Mouse (Mus musculus) frontal cortex, postnatal 36 days (tissue): Measurements from ENCODE around the gene Ikbke.

Experiments used
- DNase-seq, 2 experiments: peaks; one replicate each; pipeline ENCODE4 v3.0.0; 2022; ENCODE audit warnings: low spot score in 2 of 2

Ikbke gene

DNA sequence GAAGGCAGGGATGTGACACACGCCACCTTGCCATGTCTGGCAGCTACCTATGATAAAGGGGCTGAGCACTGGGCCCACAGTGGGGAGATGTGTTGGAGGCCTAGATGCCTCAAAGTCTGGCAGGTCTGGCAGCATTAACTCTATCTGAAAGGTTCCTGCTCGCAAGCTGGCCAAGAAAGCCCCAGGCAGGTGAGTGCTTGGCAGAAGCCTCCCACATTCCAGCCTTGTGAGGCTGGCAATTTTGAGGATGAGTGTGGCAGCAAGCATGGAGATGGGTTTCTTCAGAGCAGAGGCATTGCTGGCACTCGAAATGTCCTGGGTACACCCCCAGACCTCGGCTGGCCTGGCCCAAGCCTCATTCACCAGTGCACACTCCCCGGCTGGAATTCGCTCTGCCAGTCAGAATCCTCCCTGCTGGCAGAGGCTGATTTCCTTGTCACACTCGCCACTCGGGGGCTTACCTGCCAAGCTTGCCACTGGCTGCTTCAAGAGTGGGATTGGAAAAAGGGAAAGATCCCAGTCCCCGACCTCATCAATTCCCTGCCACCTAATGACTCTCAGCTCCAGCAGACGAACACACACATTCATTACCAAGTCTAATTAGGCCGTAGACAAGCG is 39.7 kb downstream of the Ikbke start:
- no peak for DNase-seq

DNA sequence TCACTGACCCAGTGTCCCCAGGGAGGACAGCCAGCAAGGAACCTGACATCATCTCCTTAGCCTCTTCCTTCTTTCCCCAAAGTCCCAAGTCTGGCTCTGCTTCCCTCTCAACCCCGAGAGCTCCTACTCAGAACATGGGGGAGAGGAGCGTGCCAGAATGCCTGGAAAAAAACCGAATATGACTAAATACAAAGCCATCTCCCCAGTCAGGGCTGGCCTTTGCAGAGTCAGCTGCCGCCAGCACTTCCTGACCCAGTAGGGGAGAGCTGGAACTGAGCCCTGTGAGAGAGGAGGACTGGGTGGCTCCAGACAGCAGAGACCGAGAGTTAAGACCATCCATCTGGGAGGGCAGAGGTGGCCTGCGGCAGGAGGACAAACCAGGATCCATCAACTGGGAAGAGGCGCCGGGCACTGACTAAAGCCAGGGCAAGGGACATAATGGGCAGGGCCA is 40.5 kb downstream of the Ikbke start:
- no peak for DNase-seq

DNA sequence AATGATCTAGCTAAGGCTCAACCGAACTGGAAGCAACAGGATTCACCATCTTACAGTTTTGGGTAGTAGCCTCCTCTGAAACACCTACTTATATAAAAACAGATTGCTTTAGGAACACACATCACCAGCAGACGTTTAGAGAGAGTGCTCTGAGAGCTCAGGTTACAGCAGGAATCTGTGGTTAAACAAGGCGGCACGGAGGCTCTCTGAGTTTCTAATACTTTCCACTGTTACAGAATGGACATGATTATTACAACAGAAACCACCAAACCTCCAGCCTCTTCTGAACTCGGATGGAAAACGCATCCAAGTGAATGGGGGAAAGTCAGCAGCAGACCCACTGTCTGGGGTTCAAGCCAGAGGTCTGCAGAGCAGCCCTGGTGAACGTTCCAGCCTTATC is 43.3 kb downstream of the Ikbke start:
- DNase-seq = no peak

DNA sequence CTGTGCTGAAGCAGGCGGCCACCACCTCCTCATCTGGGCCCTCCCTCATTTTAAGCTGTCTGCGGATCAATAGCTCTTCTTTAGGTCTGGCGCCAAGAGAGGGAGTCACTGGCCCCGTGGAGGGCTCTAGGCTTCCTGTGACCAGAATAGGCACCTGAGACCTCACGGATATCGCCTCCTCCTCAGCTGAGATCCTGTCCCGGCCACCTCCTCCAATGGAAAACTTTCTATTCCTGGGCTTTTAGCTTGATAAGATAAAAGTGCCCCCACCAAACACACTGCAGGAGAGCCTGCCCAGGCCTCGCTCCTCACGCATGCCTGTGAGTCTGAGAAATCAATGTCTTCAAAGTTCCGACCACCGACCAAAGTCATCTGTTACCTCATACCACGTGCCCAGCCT is 45.9 kb downstream of the Ikbke start:
- no peak for DNase-seq

DNA sequence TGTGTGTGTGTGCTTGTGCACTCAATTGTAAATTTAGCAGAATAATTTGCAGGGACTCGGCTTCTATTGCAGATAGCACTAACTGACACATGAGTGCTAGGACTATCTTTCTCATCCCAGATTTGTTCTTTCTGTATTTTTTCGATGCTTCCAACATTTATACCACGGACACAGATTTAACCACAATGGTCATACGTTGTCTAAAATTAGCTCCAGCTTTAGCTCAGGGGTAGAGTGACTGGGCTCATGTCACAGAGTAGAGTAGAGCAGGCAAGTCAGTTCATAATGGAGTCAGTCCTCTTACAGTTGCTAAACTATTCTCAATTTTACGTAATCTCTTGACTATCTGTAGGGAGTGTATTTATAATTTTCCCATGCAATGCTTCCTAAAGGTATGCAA is 50.7 kb downstream of the Ikbke start:
- DNase-seq = no peak

DNA sequence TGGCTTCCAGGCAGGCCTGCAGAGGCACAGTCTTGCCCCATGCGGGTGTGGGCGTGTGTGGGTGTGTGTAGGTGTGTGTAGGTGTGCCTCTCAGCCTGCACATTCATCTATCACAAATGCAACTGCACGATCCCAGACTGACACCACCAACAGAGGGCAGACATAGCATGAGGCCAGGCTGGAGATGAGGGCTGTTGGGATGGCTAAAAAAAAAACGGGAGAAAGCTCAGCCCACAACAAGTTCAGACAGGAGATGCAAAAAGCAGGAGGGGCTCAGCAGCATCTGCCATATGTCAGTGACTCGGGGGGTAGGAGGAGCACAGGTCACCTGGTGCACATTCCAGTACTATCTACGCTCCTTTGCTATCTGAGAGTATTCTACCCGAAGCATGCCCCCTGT is 51.2 kb downstream of the Ikbke start:
- no peak for DNase-seq

DNA sequence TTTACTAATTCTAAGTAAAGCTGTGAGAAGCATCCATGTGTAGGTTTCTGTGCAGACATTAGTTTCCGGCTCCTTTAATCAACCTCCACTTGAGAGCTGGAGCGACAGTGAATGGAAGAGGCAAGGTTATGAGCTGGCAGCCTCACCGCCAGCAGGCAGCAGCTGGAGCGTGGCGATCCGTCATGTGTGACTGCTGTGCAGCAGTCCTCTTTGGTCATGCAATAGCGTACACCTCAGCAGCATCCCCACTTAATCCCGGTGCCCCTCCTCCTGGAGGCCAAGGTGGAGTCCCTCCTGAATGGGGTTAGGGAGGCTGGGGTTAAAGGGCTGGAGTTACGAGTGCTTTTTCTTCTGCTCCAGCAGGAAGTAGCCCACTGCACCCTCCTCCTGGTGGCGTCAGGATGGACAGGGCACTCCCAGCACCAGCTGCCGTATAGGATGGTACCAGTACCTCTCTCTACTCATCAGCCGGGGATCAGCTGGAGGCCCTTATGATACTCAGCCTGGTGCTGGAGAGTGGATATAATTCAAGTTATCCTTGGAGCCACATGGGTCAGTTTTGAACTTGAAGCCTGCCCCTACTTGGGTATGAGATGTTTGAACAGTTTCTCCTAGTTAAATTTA is 54.4 kb downstream of the Ikbke start:
- no peak for DNase-seq

DNA sequence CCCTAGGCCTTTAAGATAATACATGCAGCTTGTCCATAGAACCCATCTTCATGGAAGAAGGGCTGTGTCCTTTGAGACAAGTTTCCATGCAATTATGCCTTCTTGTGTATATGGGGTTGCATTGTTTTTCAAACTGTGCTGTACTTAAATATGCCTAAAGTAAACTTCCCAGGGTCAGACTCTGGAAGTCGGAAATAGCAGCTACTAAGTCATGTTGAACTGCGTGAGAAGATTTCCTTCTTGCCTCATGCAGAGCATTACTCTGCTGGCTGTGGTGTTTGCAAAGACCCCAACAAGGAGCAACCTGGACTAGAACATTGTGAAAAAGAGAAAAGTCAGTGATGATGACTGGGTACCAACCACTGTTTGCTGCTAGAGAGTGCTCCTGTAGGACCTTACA is 56.1 kb downstream of the Ikbke start:
- DNase-seq = no peak

DNA sequence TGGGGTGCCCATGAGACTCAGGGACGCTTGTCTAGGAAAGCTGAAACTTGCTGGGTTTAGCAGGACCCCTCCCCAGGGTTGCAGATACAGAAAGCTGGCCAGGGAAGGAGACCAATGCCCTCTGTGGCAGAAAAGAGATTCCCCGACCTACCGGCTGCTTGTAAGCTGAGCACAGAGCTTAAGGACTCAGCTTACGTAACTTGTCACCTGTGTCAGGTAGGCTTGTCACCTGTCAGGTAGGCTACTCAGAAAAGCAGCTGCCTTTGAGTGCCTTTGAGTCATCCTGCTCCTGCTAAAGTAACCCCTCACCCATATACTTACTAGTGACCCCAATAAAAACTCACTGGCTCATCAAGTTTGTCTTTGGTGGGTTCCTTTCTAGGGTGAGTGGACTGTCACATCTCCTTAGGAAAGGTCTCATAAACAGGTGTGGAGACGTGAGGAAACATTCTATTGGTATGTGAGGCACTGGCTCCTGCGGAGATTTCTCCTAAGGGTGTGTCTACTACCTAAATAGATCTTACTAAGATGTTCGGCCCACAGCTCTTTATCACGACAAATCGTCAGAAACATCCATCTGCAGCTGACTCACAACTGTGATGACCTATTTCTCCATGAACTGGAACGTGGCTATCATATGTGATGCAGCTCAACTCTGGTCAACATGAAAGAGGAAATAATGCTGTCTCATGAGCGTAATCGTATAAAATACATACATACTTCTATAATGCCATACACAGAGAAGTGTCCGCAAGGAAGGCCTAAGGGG is 57.4 kb downstream of the Ikbke start:
- DNase-seq = no peak

DNA sequence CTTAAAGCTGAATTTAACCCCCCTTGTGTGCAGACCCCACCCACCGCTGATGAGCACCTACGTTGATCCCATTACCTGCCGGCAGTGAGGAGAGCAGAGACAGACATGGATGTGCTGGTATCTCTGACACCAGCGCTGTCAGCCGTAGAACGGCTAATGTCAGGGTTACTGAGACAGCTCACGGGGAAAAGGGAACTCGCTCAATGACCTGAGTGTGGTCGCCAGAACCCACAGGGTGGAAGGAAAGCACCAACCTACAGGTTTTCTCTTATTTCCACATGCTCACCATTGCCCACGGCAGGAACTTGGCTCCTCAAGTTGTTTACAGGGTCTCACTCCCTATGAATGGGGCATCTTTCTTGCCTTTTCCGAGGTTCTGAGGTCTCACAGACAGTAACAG is 60.5 kb downstream of the Ikbke start:
- no peak for DNase-seq

DNA sequence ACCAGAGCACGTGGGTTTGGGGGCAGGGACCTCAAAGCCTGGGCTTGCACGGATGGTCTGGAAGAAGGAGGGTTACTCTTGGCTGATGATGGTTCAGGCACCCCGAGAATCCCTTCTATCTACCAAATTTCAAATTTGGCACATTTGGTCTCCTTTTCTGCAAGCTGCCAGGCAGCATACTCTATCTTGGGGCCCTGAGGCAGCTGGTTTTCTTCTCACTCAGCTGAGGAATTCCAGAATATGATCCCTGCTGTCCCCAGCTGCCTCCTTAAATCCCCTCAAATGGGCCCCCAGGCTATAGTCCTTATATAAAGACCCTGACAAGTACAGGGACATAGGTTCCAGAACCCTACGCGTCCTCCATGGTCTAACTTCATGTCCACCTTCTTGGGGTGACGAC is 66.0 kb downstream of the Ikbke start:
- no peak for DNase-seq

DNA sequence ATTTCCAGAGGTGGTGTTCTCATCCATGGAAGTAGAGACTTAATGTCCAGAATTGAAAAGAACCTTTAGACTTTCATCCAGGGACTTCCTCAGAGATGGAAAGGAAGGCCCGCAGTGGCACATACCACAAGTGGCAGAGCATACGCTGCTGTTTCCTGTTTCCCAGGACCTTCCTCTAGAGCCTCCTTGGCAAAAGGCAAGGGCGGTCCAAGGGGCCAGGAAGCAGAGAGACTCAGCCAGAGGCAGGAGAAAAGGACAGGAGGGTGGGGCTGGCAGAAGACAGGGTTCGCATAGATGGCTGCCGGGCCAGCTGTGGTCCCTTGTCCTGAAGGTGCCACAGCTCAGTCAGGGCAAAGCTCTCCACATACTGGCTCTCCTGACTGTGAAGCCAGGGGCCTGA is 66.5 kb downstream of the Ikbke start:
- DNase-seq = no peak

DNA sequence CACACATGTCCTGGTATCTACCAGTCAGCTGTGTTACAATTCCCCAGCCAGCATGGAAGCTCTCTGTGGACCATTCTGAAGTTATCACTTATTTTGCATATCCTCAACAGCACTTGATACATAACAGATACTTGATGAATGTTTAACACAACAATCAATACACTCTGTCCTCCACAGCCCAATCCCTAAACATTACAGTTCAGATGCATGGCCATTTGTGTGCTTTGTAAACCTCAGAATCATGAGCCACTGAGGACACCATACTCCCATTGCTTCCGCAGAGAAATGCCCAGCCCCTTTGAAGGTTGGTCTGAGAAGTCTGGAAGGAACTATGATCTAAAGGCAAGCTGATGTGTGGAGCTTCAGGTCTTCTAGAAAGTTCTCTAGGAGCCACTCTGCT is 67.8 kb downstream of the Ikbke start:
- no peak for DNase-seq

DNA sequence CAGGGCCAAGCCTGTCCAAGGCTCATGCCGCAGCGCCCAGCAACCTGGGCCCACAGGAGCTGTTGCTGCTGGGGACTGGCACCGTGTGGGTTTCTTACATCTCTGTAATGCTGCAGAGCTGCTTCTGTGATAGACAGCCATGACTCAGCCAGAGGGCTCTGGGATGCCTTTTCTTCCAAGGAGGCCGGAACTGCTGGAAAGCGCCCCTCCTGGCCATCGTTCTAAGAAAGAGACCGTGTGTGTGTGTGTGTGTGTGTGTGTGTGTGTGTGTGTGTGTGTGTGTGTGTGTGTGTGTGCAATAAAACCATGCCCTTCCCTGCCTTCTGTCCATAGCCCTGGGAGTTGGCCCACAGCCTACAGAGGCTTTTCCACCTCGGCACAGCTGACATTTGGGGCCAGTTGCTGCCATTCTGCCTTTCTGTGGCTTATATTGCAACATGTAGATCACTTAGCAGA is 69.4 kb downstream of the Ikbke start:
- no peak for DNase-seq

DNA sequence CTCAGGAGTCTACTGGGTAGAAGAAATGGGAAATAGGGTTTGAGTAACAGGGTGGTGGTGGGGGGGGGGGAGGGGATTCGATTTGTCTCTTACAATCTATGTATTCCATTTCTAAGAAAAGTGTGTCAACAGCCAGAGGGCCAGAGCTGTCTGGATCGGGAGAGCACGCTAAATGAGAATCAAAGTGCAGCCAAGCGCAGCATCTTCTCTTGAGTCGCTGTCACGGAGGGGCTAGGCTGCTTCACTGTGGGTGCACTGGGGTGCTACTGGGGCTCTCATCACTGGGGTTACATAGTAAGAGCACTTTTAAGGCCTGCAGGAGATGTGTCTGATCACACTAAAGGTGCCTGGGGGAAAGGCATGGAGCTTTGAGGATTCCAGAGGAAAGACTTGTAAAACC is 70.6 kb downstream of the Ikbke start:
- no peak for DNase-seq

DNA sequence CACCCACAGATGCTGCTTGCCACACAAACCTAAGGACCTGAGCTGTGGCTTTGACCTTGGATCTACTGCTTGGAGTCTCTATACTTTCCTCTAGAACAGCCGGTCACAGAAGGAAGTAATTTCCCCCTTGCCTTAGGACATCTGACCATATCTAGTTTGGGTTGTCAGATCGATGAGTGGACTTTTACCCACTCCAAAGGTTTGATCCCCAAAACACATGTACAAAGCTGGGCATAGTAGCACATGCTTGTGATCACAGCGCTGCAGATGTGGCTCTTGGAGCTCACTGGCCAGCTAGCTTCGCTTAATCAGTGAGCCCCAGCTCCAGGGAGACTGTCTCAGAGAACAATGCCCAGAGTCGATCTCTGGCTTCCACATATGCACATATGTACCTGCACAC is 71.3 kb downstream of the Ikbke start:
- no peak for DNase-seq

DNA sequence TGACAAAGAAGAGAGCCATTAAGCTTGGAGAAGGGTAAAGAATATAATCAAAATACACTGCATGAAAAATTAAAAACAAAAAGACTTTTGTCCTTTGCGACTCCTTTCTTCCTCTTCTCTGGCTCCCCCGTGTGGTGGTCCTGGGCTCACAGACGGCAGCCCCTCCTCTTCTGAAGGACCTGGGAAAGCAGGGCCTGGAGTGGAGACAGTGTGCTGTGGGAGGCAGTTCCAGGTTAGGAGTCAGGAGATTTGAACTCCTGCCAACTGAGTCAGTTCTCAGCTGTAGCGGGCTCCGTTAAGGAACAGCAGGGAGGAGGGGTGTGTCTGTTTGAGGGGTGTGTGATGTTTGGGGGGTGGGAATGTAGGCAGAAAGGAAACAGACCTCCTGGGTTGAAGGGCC is 71.9 kb downstream of the Ikbke start:
- DNase-seq = no peak

DNA sequence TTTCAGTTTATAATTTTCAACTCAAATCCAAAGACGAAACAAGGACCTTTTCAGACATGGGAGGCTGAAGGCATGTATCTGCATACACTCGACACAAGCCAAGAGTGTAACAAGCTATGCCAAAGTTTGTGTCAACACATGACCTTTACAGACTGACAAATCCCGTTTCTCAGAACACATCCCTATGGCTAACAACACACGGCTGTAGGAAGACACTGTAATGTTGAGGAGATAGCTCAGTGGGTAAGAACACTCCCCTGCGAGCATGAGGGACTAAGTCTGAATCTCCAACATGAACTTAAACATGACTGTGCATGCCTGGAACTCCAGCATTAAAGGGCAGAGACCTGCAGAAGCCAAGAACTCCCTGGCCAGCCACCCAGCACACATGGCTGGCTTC is 73.1 kb downstream of the Ikbke start:
- no peak for DNase-seq

DNA sequence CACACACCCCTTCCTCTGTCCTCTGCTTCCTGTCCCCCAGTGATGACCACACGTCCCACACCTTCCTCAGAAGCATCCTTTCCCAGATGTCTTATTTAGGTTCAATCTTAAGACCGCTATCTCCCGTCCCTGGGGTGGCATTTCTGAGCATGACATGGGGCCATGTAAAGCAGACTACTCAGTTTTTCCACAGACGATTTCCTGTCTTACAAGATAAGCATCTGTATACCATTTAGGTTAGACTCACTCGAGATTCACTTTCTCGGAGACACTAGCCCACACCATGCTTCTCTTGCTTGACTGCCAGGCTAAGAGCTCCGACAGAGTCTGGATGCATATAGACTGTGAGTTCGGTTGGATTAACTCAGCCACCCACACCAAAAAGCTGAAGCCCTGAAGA is 74.9 kb downstream of the Ikbke start:
- DNase-seq = no peak
